Mouse (Mus musculus): ENCODE measurements around the gene Mical3.

- TF ChIP-seq EP300 (IDR thresholded peaks at IDR 0.05; ENCODE audit: insufficient read depth, low read depth, low read length) (no peak), POLR2A (IDR thresholded peaks at IDR 0.05; ENCODE audit: insufficient read depth, low read depth, low read length) (no peak)
Measured at GRCm38 (mm10) chr6:121174761-121175160, 44.0 kb upstream of the Mical3 start.
